8 mouse cellular contexts compared by ENCODE assay signal in genomic region chr10:102449449-102449848, GRCm38 (mm10). TPM values are rescaled to one million over a fixed set of nuclear protein-coding genes. Genes with fewer than 3 reads are reported as not detected.
DNase-seq lines count a peak whose midpoint lies in the region; ATAC-seq lines count a peak whose summit lies in the region.

No protein-coding gene starts in this region.

- 7% methylated on average over 7 of the region's 7 CpGs for WGBS in forebrain, embryonic 11.5 days
- WGBS in forebrain, embryonic 13.5 days, result 8% methylated on average over 7 of the region's 7 CpGs
- WGBS in midbrain, embryonic 16.5 days, result 7% methylated on average over 7 of the region's 7 CpGs

- H3K4me1 ChIP-seq in forebrain, embryonic 11.5 days (replicated peaks; ENCODE audit: control insufficient read depth, insufficient read depth, low read length), result no peaks in the 10 kb centered on the region
- H3K4me1 ChIP-seq in forebrain, embryonic 13.5 days, result no peaks in the 10 kb centered on the region
- no peaks in the 10 kb centered on the region for H3K4me1 ChIP-seq in midbrain, embryonic 16.5 days (ENCODE audit: control insufficient read depth, insufficient read depth, low read length)

- DNase-seq in forebrain, embryonic 11.5 days (ENCODE audit: low spot score), result peak; percentile 50
- DNase-seq in ovary, postnatal 14 days (ENCODE audit: low spot score), result peak; percentile 35
- DNase-seq in ovary, postnatal 10 days (ENCODE audit: low spot score), result no peak
- peak; percentile 88 for DNase-seq in embryo, embryonic 10.5 days (ENCODE audit: low spot score)
- DNase-seq in kidney, postnatal 14 days, result peak; percentile 58
- DNase-seq in spleen, adult 12 weeks (ENCODE audit: low spot score), result no peak

- no peak for ATAC-seq in forebrain, embryonic 11.5 days (replicated peaks; ENCODE audit: low FRiP score)
- no peak for ATAC-seq in forebrain, embryonic 13.5 days
- ATAC-seq in midbrain, embryonic 16.5 days, result 0 out of 2 replicates have a peak, but pooled peaks have one; percentile 26

- H3K4me3 ChIP-seq in forebrain, embryonic 11.5 days (ENCODE audit: low read depth, low read length), result no peak overlapping the region
- H3K4me3 ChIP-seq in forebrain, embryonic 13.5 days, result no peak overlapping the region
- H3K4me3 ChIP-seq in midbrain, embryonic 16.5 days (ENCODE audit: low read depth, low read length), result no peak overlapping the region

- H3K9me3 ChIP-seq in forebrain, embryonic 11.5 days (ENCODE audit: control insufficient read depth, low read length), result no peaks in the 10 kb centered on the region
- H3K9me3 ChIP-seq in forebrain, embryonic 13.5 days (replicated peaks), result no peaks in the 10 kb centered on the region
- no peaks in the 10 kb centered on the region for H3K9me3 ChIP-seq in midbrain, embryonic 16.5 days (replicated peaks; ENCODE audit: control insufficient read depth, low read length, poor library complexity, severe bottlenecking)

- no peaks in the 10 kb centered on the region for H3K36me3 ChIP-seq in forebrain, embryonic 11.5 days (ENCODE audit: control insufficient read depth, insufficient read depth, low read length)
- no peaks in the 10 kb centered on the region for H3K36me3 ChIP-seq in forebrain, embryonic 13.5 days (ENCODE audit: poor library complexity, severe bottlenecking)
- no peaks in the 10 kb centered on the region for H3K36me3 ChIP-seq in midbrain, embryonic 16.5 days (ENCODE audit: control insufficient read depth, insufficient read depth, low read length)

- no peaks in the 10 kb centered on the region for H3K27me3 ChIP-seq in forebrain, embryonic 11.5 days (ENCODE audit: control insufficient read depth, insufficient read depth, low read length)
- H3K27me3 ChIP-seq in forebrain, embryonic 13.5 days, result no peaks in the 10 kb centered on the region
- no peaks in the 10 kb centered on the region for H3K27me3 ChIP-seq in midbrain, embryonic 16.5 days (ENCODE audit: control insufficient read depth, insufficient read depth, low read depth, low read length)

- no peak overlapping the region for H3K4me2 ChIP-seq in forebrain, embryonic 11.5 days (ENCODE audit: low read depth, low read length, severe bottlenecking)
- no peak overlapping the region for H3K4me2 ChIP-seq in forebrain, embryonic 13.5 days
- no peak overlapping the region for H3K4me2 ChIP-seq in midbrain, embryonic 16.5 days (ENCODE audit: low read length)

- no peak overlapping the region for H3K9ac ChIP-seq in forebrain, embryonic 11.5 days (ENCODE audit: low read length)
- H3K9ac ChIP-seq in forebrain, embryonic 13.5 days, result no peak overlapping the region
- no peak overlapping the region for H3K9ac ChIP-seq in midbrain, embryonic 16.5 days (ENCODE audit: low read depth, low read length)

- no peak overlapping the region for H3K27ac ChIP-seq in forebrain, embryonic 11.5 days (ENCODE audit: low read depth, low read length)
- H3K27ac ChIP-seq in forebrain, embryonic 13.5 days, result no peak overlapping the region
- no peak overlapping the region for H3K27ac ChIP-seq in midbrain, embryonic 16.5 days (ENCODE audit: low read length)

RNA-seq across cellular contexts. Expression of gene Nts, which starts 40.8 kb away (rescaled TPM):
- polyA plus RNA-seq in forebrain, embryonic 11.5 days (2014; fragmentation: Nextera tagmentation; extraction: Ambion mirVana), result 0.49 and 0.51 TPM in 2 replicates
- 10.1 and 16.9 TPM in 2 replicates for polyA plus RNA-seq in forebrain, embryonic 13.5 days (2015; fragmentation: Nextera tagmentation; extraction: Ambion mirVana)
- 16.0 and 18.2 TPM in 2 replicates for polyA plus RNA-seq in midbrain, embryonic 16.5 days (2015; fragmentation: Nextera tagmentation; extraction: Ambion mirVana)

Comparison
In these comparisons a context has a peak if more than half of its experiments do, and no peak if none do; other contexts are left out.
1. DNase-seq: peak in forebrain, embryonic 11.5 days (single experiment), ovary, postnatal 14 days (single experiment), embryo, embryonic 10.5 days (single experiment) and kidney, postnatal 14 days (single experiment); none in ovary, postnatal 10 days (single experiment) and spleen, adult 12 weeks (single experiment).